Mouse (Mus musculus) limb, embryonic 15.5 days (tissue): ENCODE results near the gene Exd1. TPM values are rescaled to one million over a fixed set of nuclear protein-coding genes. Genes with fewer than 3 reads are reported as not detected.

Source experiments
- ATAC-seq: fragments of 200-750 bp; cut with Nextera tagmentation; 2 replicates; pipeline ENCODE4 v1.8.0; 2017; ENCODE audit warnings: low read depth, moderate TSS enrichment; ENCODE audit not compliant: insufficient number of reproducible peaks, low FRiP score, low TSS enrichment
- H3K27ac ChIP-seq: fragments of 300-500 bp; sonication (generic); 2 replicates; pipeline ENCODE4 v1.5.1; 2015; ENCODE audit warnings: moderate library complexity, mild to moderate bottlenecking, inconsistent platforms
- H3K27me3 ChIP-seq: fragments of 300-500 bp; sonication (generic); 2 replicates; pipeline ENCODE4 v1.6.1; 2015; ENCODE audit warnings: inconsistent platforms
- H3K36me3 ChIP-seq: fragments of 300-500 bp; sonication (generic); 2 replicates; pipeline ENCODE4 v1.6.1; 2015; ENCODE audit warnings: inconsistent platforms
- H3K4me1 ChIP-seq: fragments of 300-500 bp; sonication (generic); 2 replicates; pipeline ENCODE4 v1.6.1; 2015; ENCODE audit warnings: inconsistent platforms
- H3K4me2 ChIP-seq: fragments of 300-500 bp; sonication (generic); 2 replicates; pipeline ENCODE4 v1.6.1; 2015; ENCODE audit warnings: mild to moderate bottlenecking, inconsistent platforms
- H3K4me3 ChIP-seq: fragments of 300-500 bp; sonication (generic); 2 replicates; pipeline ENCODE4 v1.5.1; 2015; ENCODE audit warnings: mild to moderate bottlenecking, inconsistent platforms
- H3K9ac ChIP-seq: fragments of 300-500 bp; sonication (generic); 2 replicates; pipeline ENCODE4 v1.6.1; 2015; ENCODE audit warnings: inconsistent platforms
- H3K9me3 ChIP-seq: fragments of 300-500 bp; sonication (generic); 2 replicates; pipeline ENCODE4 v1.6.1; 2016; ENCODE audit warnings: inconsistent platforms
- WGBS: fragments of 180-500 bp; shearing (Covaris S2); methylation state at CpG from one replicate; pipeline ENCODE4 v1.1.7; 2015; 5-methylcytosine and 5-hydroxymethylcytosine counted together
- polyA plus RNA-seq: library from polyadenylated mRNA; unstranded; fragments of >200 nt; fragmentation: Nextera tagmentation; extraction: Ambion mirVana; gene quantifications from 2 replicates; pipeline ENCODE4 v1.2.1, GENCODE M21; 2015

Exd1 gene
- 0.14 and 0.51 TPM in 2 replicates for polyA plus RNA-seq

- Histone ChIP-seq H3K9me3 (no peaks in the 10 kb centered on the region), H3K4me1 (peaks cover 12% of the 10 kb centered on the region), H3K9ac (peak within 1 kb of the TSS; percentile 73), H3K27ac (peak within 1 kb of the TSS; percentile 88), H3K4me2 (peak within 1 kb of the TSS; percentile 73), H3K4me3 (peak within 1 kb of the TSS; percentile 86), H3K27me3 (no peaks in the 10 kb centered on the region), H3K36me3 (no peaks in the 10 kb centered on the region)
- WGBS, result under 1% methylated on average over 56 of the region's 57 CpGs
- peak; percentile 96 for ATAC-seq
These were observed at the start of gene Exd1, which contains the start of gene Chp1 for GRCm38 (mm10) chr2:119547522-119548370. Gene Exd1, minus strand, starts transcription at chr2:119547627. Gene Chp1, plus strand, starts transcription at chr2:119547697.

GRCm38 (mm10) chr2:119596781-119597330 is 49.4 kb upstream of the Exd1 start:
- Histone ChIP-seq H3K36me3 (peaks cover 38% of the 10 kb centered on the region), H3K4me1 (0 out of 2 replicates have a peak, but pooled peaks cover 2% of the 10 kb centered on the region), H3K4me3 (no peak overlapping the region), H3K4me2 (no peak overlapping the region), H3K9me3 (no peaks in the 10 kb centered on the region), H3K27ac (no peak overlapping the region), H3K9ac (no peak overlapping the region), H3K27me3 (no peaks in the 10 kb centered on the region)
- 87% methylated on average over 8 of the region's 8 CpGs for WGBS
- ATAC-seq, result no peak

DNA sequence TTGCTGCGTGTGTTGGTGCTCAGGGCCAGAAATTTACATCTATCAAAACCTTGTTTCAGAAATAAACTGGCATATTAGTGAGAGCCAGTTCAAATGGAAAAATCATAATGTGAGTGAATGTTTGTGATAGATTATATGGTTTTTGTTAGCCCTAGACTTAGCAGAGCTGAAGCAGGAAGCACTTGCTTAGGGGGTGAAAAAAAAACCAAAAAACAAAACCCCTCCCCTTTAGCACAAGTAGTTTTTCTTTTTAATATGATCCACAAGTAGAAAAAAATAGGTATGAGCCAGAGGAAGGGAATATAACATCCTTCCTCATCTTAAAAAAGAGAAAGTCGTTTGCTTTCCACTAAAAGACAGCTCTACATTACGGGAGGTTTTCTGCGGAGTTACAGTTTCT is 47.9 kb upstream of the Exd1 start:
- peak overlapping the region; percentile 49 for H3K4me2 ChIP-seq
- H3K9me3 ChIP-seq, result no peaks in the 10 kb centered on the region
- no peaks in the 10 kb centered on the region for H3K4me1 ChIP-seq
- peaks cover 31% of the 10 kb centered on the region for H3K36me3 ChIP-seq
- peak overlapping the region; percentile 86 for H3K4me3 ChIP-seq
- H3K27ac ChIP-seq, result no peak overlapping the region
- peak overlapping the region; percentile 86; the same call in 1 of the 2 replicates for H3K9ac ChIP-seq
- WGBS, result 23% methylated on average over 4 of the region's 4 CpGs
- no peak for ATAC-seq
- no peaks in the 10 kb centered on the region for H3K27me3 ChIP-seq

- Histone ChIP-seq H3K4me1 (no peaks in the 10 kb centered on the region), H3K27me3 (no peaks in the 10 kb centered on the region), H3K9me3 (no peaks in the 10 kb centered on the region), H3K4me3 (peak overlapping the region; percentile 86), H3K27ac (peak overlapping the region; percentile 90), H3K36me3 (peaks cover 26% of the 10 kb centered on the region), H3K4me2 (peak overlapping the region; percentile 49), H3K9ac (peak overlapping the region; percentile 86)
- WGBS, result under 1% methylated on average over 61 of the region's 61 CpGs
- ATAC-seq, result peak; percentile 96
These were observed 46.9 kb upstream of the Exd1 start for GRCm38 (mm10) chr2:119594113-119594981.

DNA sequence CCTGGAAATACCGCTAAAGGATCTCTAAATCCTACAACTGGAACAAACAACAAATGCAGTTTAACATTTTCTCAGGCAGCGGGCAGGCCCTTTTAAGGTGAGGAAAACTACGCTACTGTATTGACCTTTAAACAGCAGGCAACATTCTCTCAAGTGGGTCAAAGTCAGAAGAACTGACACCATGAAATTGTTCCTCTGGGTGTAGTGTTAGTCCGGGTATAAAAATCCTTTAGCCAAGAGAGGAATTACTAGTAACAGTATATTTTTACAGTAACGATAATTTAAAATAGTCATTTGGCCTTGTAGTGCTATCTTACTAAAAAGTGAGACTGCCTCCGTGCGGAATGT is 46.3 kb upstream of the Exd1 start:
- no peaks in the 10 kb centered on the region for H3K4me1 ChIP-seq
- H3K27ac ChIP-seq, result peak overlapping the region; percentile 80
- peak; percentile 11; the same call in 1 of the 2 replicates for ATAC-seq
- H3K27me3 ChIP-seq, result no peaks in the 10 kb centered on the region
- WGBS, result 8% methylated on average over 7 of the region's 7 CpGs
- H3K9ac ChIP-seq, result no peak overlapping the region
- no peaks in the 10 kb centered on the region for H3K9me3 ChIP-seq
- peak overlapping the region; percentile 86 for H3K4me3 ChIP-seq
- H3K36me3 ChIP-seq, result peaks cover 21% of the 10 kb centered on the region
- peak overlapping the region; percentile 33 for H3K4me2 ChIP-seq

DNA sequence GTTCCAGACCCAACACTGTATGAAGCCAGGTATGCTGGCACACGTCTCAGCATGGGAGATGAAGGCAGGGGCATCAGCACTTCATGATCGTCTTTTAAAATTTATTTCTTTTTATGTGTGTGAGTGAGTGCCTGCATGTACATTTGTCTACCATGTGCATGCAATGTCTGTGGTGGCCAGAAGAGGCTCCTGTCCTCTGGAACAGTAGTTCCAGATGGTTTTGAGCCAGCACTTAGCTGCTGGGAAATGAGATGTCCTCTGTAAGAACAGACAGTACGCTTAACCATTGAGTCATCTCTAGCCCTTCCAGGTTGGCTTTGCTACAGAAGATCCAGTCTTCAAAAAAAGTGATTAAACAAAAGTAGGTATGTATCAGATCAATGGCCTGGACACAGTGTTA is 43.8 kb upstream of the Exd1 start:
- WGBS, result 86% methylated on average over 3 of the region's 3 CpGs
- H3K27ac ChIP-seq, result no peak overlapping the region
- no peak overlapping the region for H3K4me3 ChIP-seq
- H3K36me3 ChIP-seq, result peaks cover 1% of the 10 kb centered on the region; the same call in 1 of the 2 replicates
- H3K4me1 ChIP-seq, result no peaks in the 10 kb centered on the region
- no peak for ATAC-seq
- no peak overlapping the region for H3K4me2 ChIP-seq
- H3K9me3 ChIP-seq, result no peaks in the 10 kb centered on the region
- no peaks in the 10 kb centered on the region for H3K27me3 ChIP-seq
- H3K9ac ChIP-seq, result no peak overlapping the region

DNA sequence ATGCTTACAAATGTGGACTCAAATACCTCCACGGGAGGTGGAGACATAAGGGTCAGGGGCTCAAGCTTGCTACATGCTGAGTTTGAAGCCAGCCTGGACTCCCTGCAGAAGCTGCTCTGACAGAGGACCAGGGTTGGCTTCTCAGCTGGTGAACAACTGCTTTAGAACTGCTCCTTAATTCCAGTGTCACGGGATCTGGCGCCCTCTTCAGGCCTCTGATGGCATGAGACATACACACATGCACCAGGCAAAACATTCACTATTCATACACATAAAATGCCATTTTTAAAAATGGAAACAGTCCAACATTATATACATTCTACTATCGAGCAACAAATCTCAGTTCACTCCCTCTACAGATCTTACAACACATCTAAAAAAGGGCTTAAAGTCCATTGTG is 40.0 kb upstream of the Exd1 start:
- peaks cover 7% of the 10 kb centered on the region; the same call in 1 of the 2 replicates for H3K36me3 ChIP-seq
- no peak overlapping the region for H3K27ac ChIP-seq
- no peaks in the 10 kb centered on the region for H3K27me3 ChIP-seq
- no peak overlapping the region for H3K9ac ChIP-seq
- H3K4me3 ChIP-seq, result no peak overlapping the region
- no peaks in the 10 kb centered on the region for H3K4me1 ChIP-seq
- no peak overlapping the region for H3K4me2 ChIP-seq
- no peak for ATAC-seq
- WGBS, result 21% methylated on average over 4 of the region's 4 CpGs
- no peaks in the 10 kb centered on the region for H3K9me3 ChIP-seq

GRCm38 (mm10) chr2:119584282-119584681 is 36.9 kb upstream of the Exd1 start:
- Histone ChIP-seq H3K27me3 (no peaks in the 10 kb centered on the region), H3K4me3 (no peak overlapping the region), H3K4me1 (no peaks in the 10 kb centered on the region), H3K4me2 (no peak overlapping the region), H3K36me3 (peaks cover 20% of the 10 kb centered on the region; the same call in 1 of the 2 replicates), H3K9ac (no peak overlapping the region), H3K9me3 (no peaks in the 10 kb centered on the region), H3K27ac (no peak overlapping the region)
- WGBS, result 85% methylated on average over 8 of the region's 8 CpGs
- ATAC-seq, result no peak

GRCm38 (mm10) chr2:119583439-119583838 is 36.0 kb upstream of the Exd1 start:
- Histone ChIP-seq H3K9ac (no peak overlapping the region), H3K9me3 (no peaks in the 10 kb centered on the region), H3K4me2 (no peak overlapping the region), H3K27me3 (no peaks in the 10 kb centered on the region), H3K4me3 (no peak overlapping the region), H3K36me3 (peaks cover 22% of the 10 kb centered on the region; the same call in 1 of the 2 replicates), H3K4me1 (no peaks in the 10 kb centered on the region), H3K27ac (no peak overlapping the region)
- 37% methylated on average over 2 of the region's 2 CpGs for WGBS
- ATAC-seq, result no peak

DNA sequence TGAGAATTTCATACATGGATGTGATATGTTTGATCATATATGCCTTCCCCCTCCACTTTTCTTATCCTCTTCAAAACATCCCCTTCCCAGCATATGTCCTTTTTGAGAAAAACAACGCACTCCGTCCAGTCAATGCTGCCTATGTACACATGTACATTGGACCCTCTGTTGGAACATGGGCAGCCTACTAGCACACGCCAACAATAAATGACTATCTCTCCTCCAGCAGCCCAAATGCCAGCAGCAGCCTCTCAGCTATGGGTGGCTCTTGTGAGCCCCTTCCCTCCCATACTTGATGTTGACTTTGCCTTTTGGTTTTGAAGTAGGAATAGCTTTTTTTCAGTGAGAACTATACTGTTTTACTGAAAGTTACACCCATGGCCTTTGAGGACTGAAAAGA is 34.1 kb upstream of the Exd1 start:
- Histone ChIP-seq H3K27me3 (no peaks in the 10 kb centered on the region), H3K36me3 (peaks cover 22% of the 10 kb centered on the region; the same call in 1 of the 2 replicates), H3K4me2 (no peak overlapping the region), H3K9ac (no peak overlapping the region), H3K9me3 (no peaks in the 10 kb centered on the region), H3K4me3 (no peak overlapping the region), H3K4me1 (no peaks in the 10 kb centered on the region), H3K27ac (no peak overlapping the region)
- WGBS, result 94% methylated on average over 3 of the region's 3 CpGs
- no peak for ATAC-seq

GRCm38 (mm10) chr2:119572471-119572870 is 25.0 kb upstream of the Exd1 start:
- WGBS, result 85% methylated on average over 1 of the region's 1 CpGs
- Histone ChIP-seq H3K9me3 (no peaks in the 10 kb centered on the region), H3K9ac (no peak overlapping the region), H3K4me3 (no peak overlapping the region), H3K4me2 (no peak overlapping the region), H3K27ac (no peak overlapping the region), H3K4me1 (no peaks in the 10 kb centered on the region), H3K36me3 (peaks cover 19% of the 10 kb centered on the region), H3K27me3 (no peaks in the 10 kb centered on the region)
- ATAC-seq, result no peak
